Mouse (Mus musculus): ENCODE data around the gene Gm49339.

- no peak for TF ChIP-seq CTCF (IDR thresholded peaks at IDR 0.05; ENCODE audit: low read depth)
- TF ChIP-seq EP300 (IDR thresholded peaks at IDR 0.05; ENCODE audit: low read depth) = no peak
Measured at GRCm38 (mm10) chr10:51526090-51526489, 45.7 kb downstream of the Gm49339 start.

Measured in liver, postnatal 0 days (tissue).